Comparison of ENCODE assay signal across 26 mouse cellular contexts in the genomic region with DNA sequence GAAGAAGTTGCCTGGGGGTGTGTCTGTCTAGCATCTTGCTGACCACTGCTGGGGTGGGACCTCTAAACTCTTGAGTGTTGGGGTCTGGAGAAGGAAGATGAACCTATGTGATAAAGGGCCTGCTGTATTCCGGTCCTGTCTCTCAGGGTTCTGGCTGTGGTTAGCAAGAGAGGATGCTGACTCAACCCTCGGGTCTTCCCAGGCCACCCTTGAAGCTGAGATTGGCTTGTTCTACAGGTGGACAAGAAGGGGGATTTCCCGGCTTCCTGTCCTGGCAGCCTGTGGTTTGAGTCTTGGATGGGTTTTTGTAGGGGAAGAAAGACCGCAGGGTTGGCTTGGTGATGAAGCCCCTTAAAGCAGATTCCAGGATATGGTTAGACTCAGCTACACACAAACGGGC. TPM values are rescaled to one million over a fixed set of nuclear protein-coding genes. Genes with fewer than 3 reads are reported as not detected.
DNase-seq lines count a peak whose midpoint lies in the region; ATAC-seq and TF ChIP-seq lines count a peak whose summit lies in the region.
"Had no signal": no experiment of that assay in that cellular context is flagged by ENCODE, and none has a peak within 500 bp of the region (broad histone marks: within the 10 kb centered on the region; RNA-seq: fewer than 3 reads in every experiment).

No protein-coding gene starts in this region.

- 0 out of 2 replicates have a peak overlapping the region, but pooled peaks have one; percentile 8 for H3K27ac ChIP-seq in stomach, embryonic 15.5 days
- no peak overlapping the region for H3K27ac ChIP-seq in stomach, postnatal 0 days (replicated peaks)
- H3K27ac ChIP-seq: heart, embryonic 10.5 days; kidney, embryonic 15.5 days; limb, embryonic 15.5 days; liver, embryonic 15.5 days; lung, embryonic 15.5 days had no signal

- no peak for ATAC-seq in stomach, embryonic 15.5 days (ENCODE audit: insufficient read depth, low FRiP score, low read depth)
- ATAC-seq in stomach, postnatal 0 days (ENCODE audit: low FRiP score, low TSS enrichment), result no peak

- no peak for TF ChIP-seq EP300 in stomach, postnatal 0 days (optimal IDR thresholded peaks at IDR 0.05)

- H3K9ac ChIP-seq in stomach, embryonic 15.5 days, result no peak overlapping the region
- no peak overlapping the region for H3K9ac ChIP-seq in stomach, postnatal 0 days (ENCODE audit: low read length)
- H3K9ac ChIP-seq: forebrain, postnatal 0 days; kidney, embryonic 15.5 days; limb, embryonic 15.5 days; liver, embryonic 15.5 days; lung, embryonic 15.5 days had no signal

- DNase-seq in stomach, postnatal 0 days (ENCODE audit: low spot score), result no peak
- DNase-seq in Muller cell, postnatal 12 days (ENCODE audit: inconsistent ontology term), result peak; percentile 35
- peak; percentile 79 for DNase-seq in induced T-regulatory cell, adult 2 months (ENCODE audit: low read depth)
- no peak for DNase-seq in left cerebral cortex, adult 9 months (ENCODE audit: low spot score in 2 of 2)
- DNase-seq in urinary bladder, adult 18-20 months (ENCODE audit: low spot score in 2 of 2), result no peak
- DNase-seq in heart, adult 18-20 months, result no peak
- no peak for DNase-seq in left cerebral cortex, postnatal 25 days (ENCODE audit: low spot score in 2 of 2)
- DNase-seq: adrenal gland, postnatal 25 days; cerebellum, adult 8-10 months; forebrain, postnatal 0 days; gastrocnemius, postnatal 36 days; kidney, adult 11 months; kidney, postnatal 36 days; left cerebral cortex, postnatal 4 days; lung, postnatal 36 days; right cerebral cortex, postnatal 14 days; spleen, adult 18-20 months; thymus, postnatal 36 days had no signal

- H3K4me3 ChIP-seq in stomach, embryonic 15.5 days (replicated peaks), result no peak overlapping the region
- H3K4me3 ChIP-seq in stomach, postnatal 0 days (ENCODE audit: low read depth, low read length), result no peak overlapping the region
- H3K4me3 ChIP-seq: embryonic facial prominence, embryonic 10.5 days; heart, embryonic 10.5 days; kidney, embryonic 15.5 days; limb, embryonic 15.5 days; liver, embryonic 15.5 days; lung, embryonic 15.5 days had no signal

- peaks cover 15% of the 10 kb centered on the region for H3K4me1 ChIP-seq in stomach, embryonic 15.5 days
- 0 out of 2 replicates have a peak, but pooled peaks cover 5% of the 10 kb centered on the region for H3K4me1 ChIP-seq in stomach, postnatal 0 days (replicated peaks; ENCODE audit: control insufficient read depth, insufficient read depth)

- H3K27me3 ChIP-seq in stomach, embryonic 15.5 days (replicated peaks), result no peaks in the 10 kb centered on the region
- H3K27me3 ChIP-seq in stomach, postnatal 0 days (ENCODE audit: control insufficient read depth, insufficient read depth, low read length), result no peaks in the 10 kb centered on the region
- H3K27me3 ChIP-seq: kidney, embryonic 15.5 days; limb, embryonic 15.5 days; liver, embryonic 15.5 days; lung, embryonic 15.5 days had no signal

- 77% methylated on average over 5 of the region's 5 CpGs for WGBS in stomach, embryonic 15.5 days
- WGBS in stomach, postnatal 0 days, result 83% methylated on average over 5 of the region's 5 CpGs

- TF ChIP-seq CTCF in stomach, postnatal 0 days (IDR thresholded peaks at IDR 0.05; ENCODE audit: low read depth), result no peak

- no peak overlapping the region for H3K4me2 ChIP-seq in stomach, embryonic 15.5 days
- H3K4me2 ChIP-seq in stomach, postnatal 0 days (replicated peaks; ENCODE audit: low read depth), result no peak overlapping the region
- H3K4me2 ChIP-seq: kidney, embryonic 15.5 days; limb, embryonic 15.5 days; liver, embryonic 15.5 days; lung, embryonic 15.5 days had no signal

- intact Hi-C loops in left cerebral cortex, postnatal 25 days (cut with DNase I), result no loop called here

- H3K36me3 ChIP-seq in stomach, embryonic 15.5 days, result no peaks in the 10 kb centered on the region
- H3K36me3 ChIP-seq in stomach, postnatal 0 days (ENCODE audit: control insufficient read depth, insufficient read depth, low read length), result no peaks in the 10 kb centered on the region
- H3K36me3 ChIP-seq: kidney, embryonic 15.5 days; limb, embryonic 15.5 days; liver, embryonic 15.5 days; lung, embryonic 15.5 days had no signal

- no peaks in the 10 kb centered on the region for H3K9me3 ChIP-seq in stomach, embryonic 15.5 days
- no peaks in the 10 kb centered on the region for H3K9me3 ChIP-seq in stomach, postnatal 0 days (ENCODE audit: control insufficient read depth, low read length)
- H3K9me3 ChIP-seq: embryonic facial prominence, embryonic 10.5 days; heart, embryonic 10.5 days; kidney, embryonic 15.5 days; limb, embryonic 15.5 days; liver, embryonic 15.5 days; lung, embryonic 15.5 days had no signal

RNA-seq across cellular contexts. Expression of gene Klhl35, which starts 37.0 kb away (rescaled TPM):
- 0.58 and 0.78 TPM in 2 replicates for polyA plus RNA-seq in stomach, embryonic 15.5 days (2015; fragmentation: Nextera tagmentation; extraction: Ambion mirVana)
- polyA plus RNA-seq in stomach, postnatal 0 days (2015; fragmentation: Nextera tagmentation; extraction: Ambion mirVana), result 0.97 and 1.3 TPM in 2 replicates
- total RNA-seq in heart, adult 18-20 months (2021), result not detected
- total RNA-seq in left cerebral cortex, postnatal 25 days (2021), result 1 to 10 TPM; 2.8 to 3.3 TPM
- total RNA-seq: gastrocnemius, postnatal 36 days; MEL had no signal

RNA-seq across cellular contexts. Expression of gene Gdpd5, which starts 47.6 kb away (rescaled TPM):
- 18.4 and 18.8 TPM in 2 replicates for polyA plus RNA-seq in stomach, embryonic 15.5 days (2015; fragmentation: Nextera tagmentation; extraction: Ambion mirVana)
- 8.1 and 9.1 TPM in 2 replicates for polyA plus RNA-seq in stomach, postnatal 0 days (2015; fragmentation: Nextera tagmentation; extraction: Ambion mirVana)
- total RNA-seq in heart, adult 18-20 months (2021), result 10 to 100 TPM; 21.9 to 27.0 TPM
- total RNA-seq in left cerebral cortex, postnatal 25 days (2021), result 10 to 100 TPM; 40.0 to 46.2 TPM

RNA-seq across cellular contexts. Expression of gene Rps3, which starts 54.7 kb away (rescaled TPM):
- 765 and 776 TPM in 2 replicates for polyA plus RNA-seq in stomach, embryonic 15.5 days (2015; fragmentation: Nextera tagmentation; extraction: Ambion mirVana)
- 688 and 733 TPM in 2 replicates for polyA plus RNA-seq in stomach, postnatal 0 days (2015; fragmentation: Nextera tagmentation; extraction: Ambion mirVana)
- total RNA-seq in heart, adult 18-20 months (2021), result 100 to 1,000 TPM; 359 to 372 TPM
- 100 to 1,000 TPM; 230 to 233 TPM for total RNA-seq in left cerebral cortex, postnatal 25 days (2021)

Comparison
In these comparisons a context has a peak if more than half of its experiments do, and no peak if none do; other contexts are left out.
1. DNase-seq: peak in Muller cell, postnatal 12 days (single experiment) and induced T-regulatory cell, adult 2 months (single experiment); none in stomach, postnatal 0 days (single experiment), left cerebral cortex, adult 9 months (0 of 2), urinary bladder, adult 18-20 months (0 of 2), heart, adult 18-20 months (0 of 2) and left cerebral cortex, postnatal 25 days (0 of 2).